Mouse (Mus musculus): ENCODE results near the gene Mthfd2l. TPM values are rescaled to one million over a fixed set of nuclear protein-coding genes. Genes with fewer than 3 reads are reported as not detected.

Gene Mthfd2l
- polyA plus RNA-seq, 1 experiment from 2014 or later, result 8.3 TPM

GRCm38 (mm10) chr5:90890519-90891463 is 40.1 kb upstream of the Mthfd2l start, which contains the start of gene Cxcl1:
Gene Cxcl1, plus strand, starts transcription at chr5:90891241.
- 9% methylated on average over 30 of the region's 30 CpGs for WGBS (ENCODE audit: insufficient replicate concordance)
- Histone ChIP-seq H3K9me3 (ENCODE audit: low read length) (no peaks in the 10 kb centered on the region), H3K4me1 (ENCODE audit: insufficient read depth) (no peaks in the 10 kb centered on the region), H3K9ac (replicated peaks) (peak within 1 kb of the TSS; percentile 39), H3K4me2 (ENCODE audit: low read depth, low read length) (peak within 1 kb of the TSS; percentile 65), H3K27me3 (ENCODE audit: insufficient read depth, low read length) (no peaks in the 10 kb centered on the region), H3K36me3 (replicated peaks; ENCODE audit: insufficient read depth, low read length) (no peaks in the 10 kb centered on the region), H3K4me3 (ENCODE audit: low read depth, low read length) (peak within 1 kb of the TSS; percentile 40), H3K27ac (ENCODE audit: low read depth) (peak within 1 kb of the TSS; percentile 82)
- TF ChIP-seq CTCF (IDR thresholded peaks at IDR 0.05; ENCODE audit: low read depth) (no peak; the same call in 1 of the 2 replicates), EP300 (IDR thresholded peaks at IDR 0.05; ENCODE audit: low read depth) (peak; percentile 24; the same call in 1 of the 2 replicates)
- DNase-seq (peak; percentile 72), ATAC-seq (peak; percentile 91)

- Histone ChIP-seq H3K4me3 (ENCODE audit: low read depth, low read length) (peak overlapping the region; percentile 40), H3K4me2 (ENCODE audit: low read depth, low read length) (peak overlapping the region; percentile 65), H3K27ac (ENCODE audit: low read depth) (peak overlapping the region; percentile 82), H3K4me1 (ENCODE audit: insufficient read depth) (no peaks in the 10 kb centered on the region), H3K36me3 (replicated peaks; ENCODE audit: insufficient read depth, low read length) (no peaks in the 10 kb centered on the region), H3K9me3 (ENCODE audit: low read length) (no peaks in the 10 kb centered on the region), H3K9ac (replicated peaks) (peak overlapping the region; percentile 39), H3K27me3 (ENCODE audit: insufficient read depth, low read length) (no peaks in the 10 kb centered on the region)
- WGBS (ENCODE audit: insufficient replicate concordance), result 22% methylated on average over 10 of the region's 10 CpGs
- no peak for TF ChIP-seq EP300 (IDR thresholded peaks at IDR 0.05; ENCODE audit: low read depth)
- no peak for TF ChIP-seq CTCF (IDR thresholded peaks at IDR 0.05; ENCODE audit: low read depth)
- ATAC-seq (no peak), DNase-seq (no peak)
These were observed 39.5 kb upstream of the Mthfd2l start for GRCm38 (mm10) chr5:90891464-90891813.

GRCm38 (mm10) chr5:90894231-90894630 is 36.7 kb upstream of the Mthfd2l start:
- no peak overlapping the region for H3K9ac ChIP-seq (replicated peaks)
- no peak for DNase-seq

GRCm38 (mm10) chr5:90897429-90897828 is 33.5 kb upstream of the Mthfd2l start:
- TF ChIP-seq CTCF (IDR thresholded peaks at IDR 0.05; ENCODE audit: low read depth) (no peak), EP300 (IDR thresholded peaks at IDR 0.05; ENCODE audit: low read depth) (no peak)
- ATAC-seq, result no peak

More at GRCm38 (mm10) chr5:90894231-90894630, 36.7 kb upstream of the Mthfd2l start:
- Histone ChIP-seq H3K4me3 (ENCODE audit: low read depth, low read length) (no peak overlapping the region), H3K4me2 (ENCODE audit: low read depth, low read length) (no peak overlapping the region), H3K9me3 (ENCODE audit: low read length) (no peaks in the 10 kb centered on the region), H3K4me1 (ENCODE audit: insufficient read depth) (peaks cover 4% of the 10 kb centered on the region; the same call in 1 of the 2 replicates), H3K27ac (ENCODE audit: low read depth) (no peak overlapping the region), H3K27me3 (ENCODE audit: insufficient read depth, low read length) (no peaks in the 10 kb centered on the region), H3K36me3 (replicated peaks; ENCODE audit: insufficient read depth, low read length) (no peaks in the 10 kb centered on the region)
- TF ChIP-seq CTCF (IDR thresholded peaks at IDR 0.05; ENCODE audit: low read depth) (no peak), EP300 (IDR thresholded peaks at IDR 0.05; ENCODE audit: low read depth) (no peak)
- ATAC-seq, result no peak
- WGBS (ENCODE audit: insufficient replicate concordance), result 67% methylated on average over 8 of the region's 8 CpGs

GRCm38 (mm10) chr5:90899308-90899707 is 31.6 kb upstream of the Mthfd2l start:
- TF ChIP-seq EP300 (IDR thresholded peaks at IDR 0.05; ENCODE audit: low read depth), result no peak
- TF ChIP-seq CTCF (IDR thresholded peaks at IDR 0.05; ENCODE audit: low read depth), result no peak
- no peak overlapping the region for H3K9ac ChIP-seq (replicated peaks)
- no peak overlapping the region for H3K4me3 ChIP-seq (ENCODE audit: low read depth, low read length)
- no peaks in the 10 kb centered on the region for H3K9me3 ChIP-seq (ENCODE audit: low read length)
- H3K4me2 ChIP-seq (ENCODE audit: low read depth, low read length), result no peak overlapping the region
- no peak overlapping the region for H3K27ac ChIP-seq (ENCODE audit: low read depth)
- H3K27me3 ChIP-seq (ENCODE audit: insufficient read depth, low read length), result peaks cover 3% of the 10 kb centered on the region; the same call in 1 of the 2 replicates
- no peak for DNase-seq
- no peak for ATAC-seq
- H3K4me1 ChIP-seq (ENCODE audit: insufficient read depth), result peaks cover 17% of the 10 kb centered on the region
- WGBS (ENCODE audit: insufficient replicate concordance), result 61% methylated on average over 5 of the region's 5 CpGs
- no peaks in the 10 kb centered on the region for H3K36me3 ChIP-seq (replicated peaks; ENCODE audit: insufficient read depth, low read length)

More at GRCm38 (mm10) chr5:90897429-90897828, 33.5 kb upstream of the Mthfd2l start:
- H3K36me3 ChIP-seq (replicated peaks; ENCODE audit: insufficient read depth, low read length), result no peaks in the 10 kb centered on the region
- no peak overlapping the region for H3K4me3 ChIP-seq (ENCODE audit: low read depth, low read length)
- no peak overlapping the region for H3K27ac ChIP-seq (ENCODE audit: low read depth)
- no peak overlapping the region for H3K9ac ChIP-seq (replicated peaks)
- H3K9me3 ChIP-seq (ENCODE audit: low read length), result no peaks in the 10 kb centered on the region
- no peak for DNase-seq
- no peaks in the 10 kb centered on the region for H3K27me3 ChIP-seq (ENCODE audit: insufficient read depth, low read length)
- H3K4me1 ChIP-seq (ENCODE audit: insufficient read depth), result peaks cover 11% of the 10 kb centered on the region
- 70% methylated on average over 3 of the region's 3 CpGs for WGBS (ENCODE audit: insufficient replicate concordance)
- H3K4me2 ChIP-seq (ENCODE audit: low read depth, low read length), result no peak overlapping the region

GRCm38 (mm10) chr5:90900147-90900546 is 30.8 kb upstream of the Mthfd2l start:
- no peaks in the 10 kb centered on the region for H3K36me3 ChIP-seq (replicated peaks; ENCODE audit: insufficient read depth, low read length)
- WGBS (ENCODE audit: insufficient replicate concordance), result 54% methylated on average over 7 of the region's 7 CpGs
- H3K27me3 ChIP-seq (ENCODE audit: insufficient read depth, low read length), result peaks cover 3% of the 10 kb centered on the region; the same call in 1 of the 2 replicates
- H3K9ac ChIP-seq (replicated peaks), result no peak overlapping the region
- no peak overlapping the region for H3K4me2 ChIP-seq (ENCODE audit: low read depth, low read length)
- peaks cover 17% of the 10 kb centered on the region for H3K4me1 ChIP-seq (ENCODE audit: insufficient read depth)
- no peaks in the 10 kb centered on the region for H3K9me3 ChIP-seq (ENCODE audit: low read length)
- ATAC-seq (no peak), DNase-seq (peak; percentile 20)
- no peak overlapping the region for H3K4me3 ChIP-seq (ENCODE audit: low read depth, low read length)
- no peak for TF ChIP-seq CTCF (IDR thresholded peaks at IDR 0.05; ENCODE audit: low read depth)
- no peak for TF ChIP-seq EP300 (IDR thresholded peaks at IDR 0.05; ENCODE audit: low read depth)
- H3K27ac ChIP-seq (ENCODE audit: low read depth), result no peak overlapping the region

Measured in liver, postnatal 0 days (tissue).